Mouse (Mus musculus): Measurements from ENCODE around the gene Prrc2a.

The Prrc2a gene

GRCm38 (mm10) chr17:35102299-35102698 lies 62.4 kb downstream of the Prrc2a start:
- H3K27me3 ChIP-seq (ENCODE audit: control insufficient read depth, insufficient read depth, low read length, poor library complexity, severe bottlenecking), result no peaks in the 10 kb centered on the region
- DNase-seq (ENCODE audit: low read depth, low spot score), result no peak
- peaks cover 7% of the 10 kb centered on the region for H3K36me3 ChIP-seq (ENCODE audit: control insufficient read depth, insufficient read depth, low read length, poor library complexity, severe bottlenecking)

DNA sequence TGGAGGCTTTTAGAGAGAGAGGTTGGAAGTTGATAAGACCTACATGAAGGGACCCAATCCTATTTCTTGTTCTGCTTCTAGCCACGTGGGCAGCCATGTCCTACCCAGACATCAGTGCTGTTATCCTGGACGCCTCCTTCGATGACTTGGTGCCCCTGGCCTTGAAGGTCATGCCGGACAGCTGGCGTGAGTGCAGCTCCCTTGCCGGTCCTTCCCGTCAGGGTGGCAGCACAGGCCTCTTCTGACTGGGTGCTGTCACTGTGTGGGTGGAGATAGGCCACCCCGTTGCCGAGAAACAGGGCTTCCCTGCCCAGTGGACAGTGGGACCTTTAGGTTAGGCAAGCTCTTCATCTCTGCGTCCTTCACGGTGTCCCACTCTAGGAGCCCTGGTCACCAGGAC lies 63.5 kb downstream of the Prrc2a start:
- no peak for DNase-seq (ENCODE audit: low read depth, low spot score)
- H3K36me3 ChIP-seq (ENCODE audit: control insufficient read depth, insufficient read depth, low read length, poor library complexity, severe bottlenecking), result peaks cover 7% of the 10 kb centered on the region
- H3K27me3 ChIP-seq (ENCODE audit: control insufficient read depth, insufficient read depth, low read length, poor library complexity, severe bottlenecking), result no peaks in the 10 kb centered on the region

GRCm38 (mm10) chr17:35100196-35100765 lies 64.4 kb downstream of the Prrc2a start:
- DNase-seq (ENCODE audit: low read depth, low spot score), result no peak
- Histone ChIP-seq H3K27me3 (ENCODE audit: control insufficient read depth, insufficient read depth, low read length, poor library complexity, severe bottlenecking) (no peaks in the 10 kb centered on the region), H3K36me3 (ENCODE audit: control insufficient read depth, insufficient read depth, low read length, poor library complexity, severe bottlenecking) (peaks cover 7% of the 10 kb centered on the region)

Data from splenic B cell, adult 2 months (primary cell).